Mouse (Mus musculus) midbrain, embryonic 16.5 days (tissue): ENCODE measurements around the gene Mb21d2. TPM values are rescaled to one million over a fixed set of nuclear protein-coding genes. Genes with fewer than 3 reads are reported as not detected.
A peak's percentile ranks its signal among the peaks of the same experiment; 100 is the strongest.

Experiments
- ATAC-seq: fragments of 200-750 bp; cut with Nextera tagmentation; 2 replicates; pipeline ENCODE4 v1.8.0; 2017; ENCODE audit warnings: moderate TSS enrichment
- H3K27ac ChIP-seq: fragments of 300-500 bp; sonication (generic); 2 replicates; pipeline ENCODE4 v1.5.1; 2014; ENCODE audit warnings: mild to moderate bottlenecking, low read length, mixed read lengths
- H3K27me3 ChIP-seq: fragments of 300-500 bp; sonication (generic); 2 replicates; pipeline ENCODE4 v1.6.1; 2014; ENCODE audit warnings: low read depth, low read length, mixed read lengths; ENCODE audit not compliant: control insufficient read depth, insufficient read depth
- H3K36me3 ChIP-seq: fragments of 300-500 bp; sonication (generic); 2 replicates; pipeline ENCODE4 v1.6.1; 2014; ENCODE audit warnings: mild to moderate bottlenecking, low read length, moderate library complexity, mixed read lengths; ENCODE audit not compliant: control insufficient read depth, insufficient read depth
- H3K4me1 ChIP-seq: fragments of 300-500 bp; sonication (generic); 2 replicates; pipeline ENCODE4 v1.6.1; 2014; ENCODE audit warnings: mild to moderate bottlenecking, low read length, mixed read lengths; ENCODE audit not compliant: control insufficient read depth, insufficient read depth
- H3K4me2 ChIP-seq: fragments of 300-500 bp; sonication (generic); 2 replicates; pipeline ENCODE4 v1.6.1; 2014; ENCODE audit warnings: mild to moderate bottlenecking, low read length, mixed read lengths
- H3K4me3 ChIP-seq: fragments of 300-500 bp; sonication (generic); 2 replicates; pipeline ENCODE4 v1.5.1; 2014; ENCODE audit warnings: low read depth, mild to moderate bottlenecking, low read length, moderate library complexity, mixed read lengths
- H3K9ac ChIP-seq: fragments of 300-500 bp; sonication (generic); 2 replicates; pipeline ENCODE4 v1.6.1; 2014; ENCODE audit warnings: low read depth, low read length, mixed read lengths
- H3K9me3 ChIP-seq: fragments of 300-500 bp; sonication (generic); replicated peaks from 2 replicates; pipeline ENCODE4 v1.6.1; 2014; ENCODE audit warnings: mild to moderate bottlenecking, low read length, mixed read lengths; ENCODE audit not compliant: control insufficient read depth, poor library complexity, severe bottlenecking
- WGBS: fragments of 180-500 bp; shearing (Covaris S2); extraction: QIAGEN DNeasy Blood & Tissue Kit; methylation state at CpG from one replicate; pipeline ENCODE4 v1.1.7; 2014; 5-methylcytosine and 5-hydroxymethylcytosine counted together
- polyA plus RNA-seq: library from polyadenylated mRNA; unstranded; fragments of >200 nt; fragmentation: Nextera tagmentation; extraction: Ambion mirVana; gene quantifications from 2 replicates; pipeline ENCODE4 v1.2.1, GENCODE M21; 2015

The Mb21d2 gene
- polyA plus RNA-seq, 1 experiment from 2014 or later = 10.8 TPM

DNA sequence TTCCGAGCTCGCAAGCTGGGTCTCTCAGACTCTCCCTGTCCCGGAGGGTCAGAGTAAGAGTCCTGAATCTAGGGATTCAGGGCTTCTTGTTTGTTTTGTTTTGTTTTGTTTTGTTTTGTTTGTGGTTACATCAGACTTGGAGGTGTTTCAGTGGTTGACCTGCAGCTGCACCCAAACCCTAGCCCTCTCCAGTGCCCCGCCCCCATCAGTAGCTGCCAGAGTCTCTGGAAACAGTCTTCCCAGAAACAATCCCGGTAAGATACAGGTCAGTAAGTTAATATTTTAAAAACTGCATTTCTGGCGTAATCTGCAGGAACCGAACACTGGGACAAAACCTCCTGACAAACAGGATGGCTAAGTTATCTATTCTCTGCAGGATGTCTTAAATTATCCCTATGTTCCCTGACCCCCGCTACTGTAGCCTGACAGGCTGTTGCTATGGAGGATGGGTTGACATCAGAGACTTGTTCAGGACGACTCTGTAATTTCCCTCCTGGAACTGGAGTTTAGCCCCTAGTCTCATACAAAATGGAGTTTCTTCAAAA lies 43.2 kb downstream of the Mb21d2 start:
- WGBS = 77% methylated on average over 9 of the region's 9 CpGs
- no peak overlapping the region for H3K9ac ChIP-seq
- H3K36me3 ChIP-seq = no peaks in the 10 kb centered on the region
- H3K4me3 ChIP-seq = no peak overlapping the region
- H3K4me1 ChIP-seq = peaks cover 20% of the 10 kb centered on the region
- H3K27ac ChIP-seq = no peak overlapping the region
- H3K4me2 ChIP-seq = no peak overlapping the region
- no peak for ATAC-seq
- peaks cover 7% of the 10 kb centered on the region; the same call in 1 of the 2 replicates for H3K9me3 ChIP-seq
- H3K27me3 ChIP-seq = no peaks in the 10 kb centered on the region

GRCm38 (mm10) chr16:28885474-28885873 lies 44.0 kb downstream of the Mb21d2 start:
- Histone ChIP-seq H3K27me3 (no peaks in the 10 kb centered on the region), H3K4me3 (no peak overlapping the region)
- ATAC-seq = no peak

GRCm38 (mm10) chr16:28884661-28885060 lies 44.8 kb downstream of the Mb21d2 start:
- no peak overlapping the region for H3K9ac ChIP-seq
- WGBS = 92% methylated on average over 5 of the region's 5 CpGs
- no peak overlapping the region for H3K4me3 ChIP-seq
- H3K27ac ChIP-seq = no peak overlapping the region
- ATAC-seq = no peak
- H3K36me3 ChIP-seq = no peaks in the 10 kb centered on the region
- no peak overlapping the region for H3K4me2 ChIP-seq
- H3K27me3 ChIP-seq = no peaks in the 10 kb centered on the region
- H3K4me1 ChIP-seq = peaks cover 28% of the 10 kb centered on the region
- H3K9me3 ChIP-seq = peaks cover 6% of the 10 kb centered on the region; the same call in 1 of the 2 replicates

More at GRCm38 (mm10) chr16:28885474-28885873, 44.0 kb downstream of the Mb21d2 start:
- H3K9ac ChIP-seq = no peak overlapping the region
- peaks cover 25% of the 10 kb centered on the region for H3K4me1 ChIP-seq
- WGBS = 61% methylated on average over 8 of the region's 8 CpGs
- H3K27ac ChIP-seq = no peak overlapping the region
- peaks cover 7% of the 10 kb centered on the region; the same call in 1 of the 2 replicates for H3K9me3 ChIP-seq
- H3K36me3 ChIP-seq = no peaks in the 10 kb centered on the region
- H3K4me2 ChIP-seq = no peak overlapping the region

GRCm38 (mm10) chr16:28883649-28884048 lies 45.8 kb downstream of the Mb21d2 start:
- H3K27ac ChIP-seq = peak overlapping the region; percentile 31; the same call in 1 of the 2 replicates
- 0 out of 2 replicates have a peak overlapping the region, but pooled peaks have one; percentile 6 for H3K4me2 ChIP-seq
- H3K27me3 ChIP-seq = no peaks in the 10 kb centered on the region
- H3K36me3 ChIP-seq = no peaks in the 10 kb centered on the region
- H3K4me3 ChIP-seq = no peak overlapping the region
- no peaks in the 10 kb centered on the region; the same call in 1 of the 2 replicates for H3K9me3 ChIP-seq
- WGBS = 54% methylated on average over 8 of the region's 8 CpGs
- peaks cover 28% of the 10 kb centered on the region for H3K4me1 ChIP-seq
- H3K9ac ChIP-seq = no peak overlapping the region
- no peak for ATAC-seq

DNA sequence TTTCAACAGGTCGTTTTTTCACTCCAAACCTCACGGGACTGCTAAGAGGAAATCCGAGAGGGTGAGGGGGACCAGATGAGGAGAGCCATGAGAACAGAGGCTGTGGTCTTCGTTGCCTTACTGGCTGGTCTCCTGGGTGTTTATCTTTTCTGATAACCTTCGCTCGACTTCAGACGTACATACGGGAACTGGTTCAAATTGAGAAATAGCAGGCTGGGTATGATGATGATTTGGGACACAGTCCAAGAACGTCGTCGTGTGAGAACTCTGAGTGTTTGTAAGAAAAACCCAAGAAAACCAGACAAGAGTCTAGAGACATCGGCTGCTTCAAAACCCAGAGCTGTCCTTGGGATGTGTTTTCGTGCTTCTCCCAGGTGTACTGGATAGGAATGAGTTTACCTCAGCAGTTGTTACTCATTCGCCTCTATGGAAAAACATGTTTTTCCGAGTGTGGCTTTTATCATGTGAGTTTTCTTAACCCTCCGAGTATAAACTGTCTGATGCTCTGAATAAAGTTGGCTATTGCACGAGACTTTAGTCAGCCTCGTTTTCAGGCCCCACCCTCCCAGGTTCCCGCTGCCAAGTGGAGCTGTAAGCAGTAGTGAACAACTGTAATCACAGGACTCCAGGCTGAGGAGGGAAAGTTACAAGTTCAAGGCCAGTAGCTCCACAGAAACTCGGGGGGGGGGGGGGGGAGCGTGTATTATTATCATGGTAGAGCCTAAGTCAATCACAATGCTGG lies 46.6 kb downstream of the Mb21d2 start:
- Histone ChIP-seq H3K4me1 (peaks cover 28% of the 10 kb centered on the region), H3K9me3 (no peaks in the 10 kb centered on the region), H3K4me3 (no peak overlapping the region), H3K9ac (no peak overlapping the region), H3K4me2 (no peak overlapping the region), H3K36me3 (no peaks in the 10 kb centered on the region), H3K27ac (no peak overlapping the region), H3K27me3 (no peaks in the 10 kb centered on the region)
- ATAC-seq = no peak
- WGBS = 84% methylated on average over 21 of the region's 21 CpGs

- 61% methylated on average over 8 of the region's 8 CpGs for WGBS
- Histone ChIP-seq H3K27me3 (no peaks in the 10 kb centered on the region), H3K36me3 (no peaks in the 10 kb centered on the region), H3K4me1 (peaks cover 28% of the 10 kb centered on the region), H3K27ac (no peak overlapping the region), H3K4me3 (no peak overlapping the region), H3K9me3 (no peaks in the 10 kb centered on the region), H3K9ac (no peak overlapping the region), H3K4me2 (no peak overlapping the region)
- ATAC-seq = no peak
These were observed 47.7 kb downstream of the Mb21d2 start for GRCm38 (mm10) chr16:28881787-28882186.

DNA sequence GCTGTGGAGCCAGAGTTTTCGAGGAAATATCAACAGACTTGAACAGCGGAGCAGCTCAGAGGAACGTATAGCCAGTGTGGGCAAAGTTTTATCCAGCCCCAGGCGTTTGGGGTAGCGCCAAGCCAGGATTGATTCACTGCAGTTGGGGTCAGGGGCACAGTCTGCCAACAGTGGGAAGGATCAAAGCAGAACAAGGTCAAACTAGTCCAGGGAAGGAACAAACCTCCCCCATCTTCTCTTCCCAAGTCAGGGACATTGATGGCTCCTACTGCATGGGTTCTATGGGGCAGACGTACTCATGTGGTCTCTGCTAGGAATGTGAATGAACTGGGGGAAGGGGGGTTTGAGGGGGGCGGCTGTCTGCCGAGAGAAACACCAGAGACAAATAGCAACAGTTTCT lies 48.7 kb downstream of the Mb21d2 start:
- WGBS = 30% methylated on average over 8 of the region's 8 CpGs
- Histone ChIP-seq H3K27ac (no peak overlapping the region), H3K9me3 (no peaks in the 10 kb centered on the region), H3K36me3 (no peaks in the 10 kb centered on the region), H3K4me1 (peaks cover 26% of the 10 kb centered on the region), H3K4me2 (no peak overlapping the region), H3K4me3 (no peak overlapping the region), H3K27me3 (no peaks in the 10 kb centered on the region), H3K9ac (no peak overlapping the region)
- peak; percentile 14; the same call in 1 of the 2 replicates for ATAC-seq

GRCm38 (mm10) chr16:28880307-28880681 lies 49.2 kb downstream of the Mb21d2 start:
- no peaks in the 10 kb centered on the region for H3K9me3 ChIP-seq
- WGBS = 61% methylated on average over 8 of the region's 8 CpGs
- H3K36me3 ChIP-seq = no peaks in the 10 kb centered on the region
- no peak overlapping the region for H3K4me3 ChIP-seq
- H3K4me2 ChIP-seq = no peak overlapping the region
- no peaks in the 10 kb centered on the region for H3K27me3 ChIP-seq
- H3K9ac ChIP-seq = no peak overlapping the region
- peaks cover 22% of the 10 kb centered on the region for H3K4me1 ChIP-seq
- no peak overlapping the region for H3K27ac ChIP-seq
- no peak for ATAC-seq

DNA sequence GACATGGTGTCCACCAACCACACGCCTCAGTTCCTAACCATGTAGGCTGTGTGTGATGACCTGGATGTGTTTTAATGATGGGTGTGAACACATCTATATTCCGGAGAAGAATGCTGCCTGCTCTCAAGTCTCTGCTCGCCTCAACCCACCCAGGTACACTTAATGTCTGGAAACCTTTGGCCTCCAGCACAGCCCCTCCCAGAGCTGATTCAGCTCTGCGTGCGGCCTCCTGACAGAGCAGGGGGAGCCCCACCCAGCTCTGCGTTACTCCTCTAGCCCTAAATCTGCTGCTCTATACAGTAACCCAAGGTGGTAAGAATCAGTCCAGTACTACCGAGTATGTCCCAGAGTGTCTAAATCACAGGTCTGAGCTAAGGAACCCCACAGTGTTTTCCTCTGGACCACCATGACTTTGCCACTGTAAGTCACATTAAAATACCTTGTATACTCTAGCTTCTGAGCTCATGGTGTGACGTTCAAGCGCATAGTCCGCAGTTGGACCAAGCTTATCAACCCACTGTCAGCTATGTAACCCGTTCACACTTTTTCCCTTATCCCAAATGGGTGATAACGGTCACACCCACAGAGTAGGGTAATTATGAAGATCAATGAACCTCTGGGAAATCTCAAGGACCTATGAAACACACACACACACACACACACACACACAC lies 49.7 kb downstream of the Mb21d2 start:
- Histone ChIP-seq H3K36me3 (no peaks in the 10 kb centered on the region), H3K9me3 (no peaks in the 10 kb centered on the region), H3K4me1 (peaks cover 21% of the 10 kb centered on the region), H3K4me2 (no peak overlapping the region), H3K9ac (no peak overlapping the region), H3K4me3 (no peak overlapping the region), H3K27ac (no peak overlapping the region), H3K27me3 (no peaks in the 10 kb centered on the region)
- 93% methylated on average over 12 of the region's 12 CpGs for WGBS
- no peak for ATAC-seq
